Mouse (Mus musculus): Measurements from ENCODE around the gene Btrc. TPM values are rescaled to one million over a fixed set of nuclear protein-coding genes. Genes with fewer than 3 reads are reported as not detected.

Gene Btrc
- total RNA-seq, 4 experiments from 2014 or later = 89.1 to 111 (median 97.8) TPM

DNA sequence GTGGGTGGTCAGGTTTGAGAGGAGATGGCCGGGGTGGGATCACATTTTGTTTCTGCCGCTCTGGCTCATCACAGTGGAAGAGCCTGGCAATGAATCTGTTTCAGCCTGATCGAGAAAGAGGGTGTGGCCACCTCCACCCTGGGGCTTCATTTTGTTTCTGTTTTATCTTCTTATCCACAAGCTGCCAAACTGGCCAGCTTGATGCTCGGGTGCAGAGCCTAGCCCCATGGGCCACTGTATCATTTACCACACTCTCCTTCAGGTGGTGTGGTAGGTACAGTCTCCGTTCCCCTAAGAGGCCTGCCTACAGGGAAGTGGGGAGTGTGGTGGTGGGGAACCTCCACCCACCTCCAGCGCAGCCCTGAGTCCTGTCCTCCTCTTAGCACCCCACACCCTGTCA is 209.5 kb downstream of the Btrc start:
- DNase-seq (ENCODE audit: low spot score in 2 of 2) = no peak

DNA sequence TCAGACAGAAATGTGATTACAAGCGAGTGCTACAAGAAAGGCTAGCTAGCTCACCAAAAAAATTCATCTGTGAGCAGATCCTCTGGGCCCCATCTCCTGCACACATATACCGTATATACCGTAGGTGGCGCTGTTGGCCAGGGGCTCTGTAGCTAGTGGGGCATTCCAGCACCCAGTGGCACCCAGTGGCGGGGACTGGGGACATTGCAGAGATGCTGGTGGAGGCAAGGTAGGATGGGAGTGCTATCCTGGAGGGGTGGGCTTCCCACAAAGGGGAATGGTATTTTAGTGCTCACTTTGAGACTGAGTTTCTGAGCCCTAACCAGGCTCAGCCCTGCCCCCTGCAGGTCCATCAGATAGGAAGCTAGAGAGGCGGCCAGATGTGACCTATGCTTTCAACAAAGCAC is 210.3 kb downstream of the Btrc start:
- DNase-seq (ENCODE audit: low spot score in 2 of 2) = peak; percentile 60 to 75

DNA sequence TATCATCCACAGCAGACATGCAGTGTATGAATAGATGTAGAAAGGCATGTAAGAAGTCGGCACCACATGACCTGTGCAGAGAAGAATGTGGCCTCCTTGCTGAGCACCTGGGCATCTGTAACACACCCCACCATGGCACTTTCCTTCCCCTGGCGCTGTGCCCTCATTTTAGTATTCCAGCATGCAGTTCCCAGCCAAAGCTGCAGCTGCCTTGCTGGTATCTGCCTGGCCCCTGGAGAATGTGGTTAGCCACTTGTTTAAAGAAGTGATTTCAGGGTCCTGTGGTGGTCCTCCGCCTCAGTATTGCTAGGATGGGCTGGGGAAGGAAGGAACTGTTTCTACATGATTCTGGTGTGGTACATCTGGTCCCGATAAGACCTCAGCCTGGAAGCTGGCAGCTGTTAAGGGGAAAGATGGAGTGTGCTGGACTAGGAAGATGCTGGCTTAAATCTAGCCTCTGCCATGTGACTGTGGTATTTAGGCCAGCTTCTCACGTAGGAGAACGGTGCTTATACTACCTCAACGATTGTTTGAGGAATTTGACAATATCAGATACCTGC is 210.9 kb downstream of the Btrc start:
- no peak for DNase-seq (ENCODE audit: low spot score in 2 of 2)

DNA sequence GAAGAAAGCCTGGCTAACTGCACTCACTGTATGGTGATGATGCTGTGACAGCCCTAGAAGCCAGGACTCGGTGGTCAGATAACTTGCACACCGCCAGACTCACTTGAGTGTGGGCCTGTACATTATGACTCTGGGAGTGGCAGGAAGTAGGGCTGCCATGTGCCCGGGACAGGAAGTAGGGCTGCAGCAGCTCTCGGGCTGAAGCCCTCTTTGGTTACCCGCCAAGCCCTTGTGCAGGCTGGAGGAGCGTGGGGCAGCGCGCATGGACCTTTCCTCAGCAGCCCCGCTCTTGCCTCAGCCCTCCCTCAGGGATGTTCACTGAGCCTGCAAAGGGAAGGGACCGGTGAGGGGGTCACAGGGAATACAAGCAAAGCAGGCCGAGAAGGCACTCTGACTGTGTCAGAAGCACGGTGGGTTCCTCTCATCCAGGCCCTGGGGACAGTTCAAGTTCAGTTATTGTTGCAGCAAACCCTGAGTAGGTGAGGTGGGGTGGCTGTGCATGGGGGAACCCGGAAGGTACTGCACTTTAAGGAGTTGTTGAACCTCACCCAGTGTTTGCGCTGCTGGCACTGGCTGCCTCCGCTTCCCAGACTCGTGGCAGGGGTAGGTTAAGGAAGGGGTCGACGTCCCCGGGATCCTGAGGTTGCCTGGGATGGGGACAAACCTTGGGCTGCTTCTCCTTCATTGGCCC is 211.6 kb downstream of the Btrc start:
- no peak for DNase-seq (ENCODE audit: low spot score in 2 of 2)

DNA sequence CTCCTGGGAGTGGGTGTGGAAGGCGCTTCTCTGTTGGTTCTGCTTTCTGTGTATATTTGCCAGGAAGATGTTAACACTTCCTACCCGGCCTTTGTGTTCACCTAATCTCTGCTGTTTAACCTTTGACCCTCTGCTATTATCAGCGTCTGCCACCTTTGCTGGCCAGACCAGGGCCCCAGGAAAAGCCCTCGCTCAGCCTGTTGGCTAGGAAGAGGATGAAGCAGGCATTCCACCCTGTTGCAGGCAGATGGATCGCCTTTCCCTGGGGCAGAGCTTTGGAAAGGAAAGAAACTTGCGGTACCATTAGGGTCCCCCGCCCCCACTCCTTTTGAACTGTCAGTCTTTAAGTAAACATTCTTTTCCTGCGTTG is 212.1 kb downstream of the Btrc start:
- DNase-seq (ENCODE audit: low spot score in 2 of 2) = no peak

DNA sequence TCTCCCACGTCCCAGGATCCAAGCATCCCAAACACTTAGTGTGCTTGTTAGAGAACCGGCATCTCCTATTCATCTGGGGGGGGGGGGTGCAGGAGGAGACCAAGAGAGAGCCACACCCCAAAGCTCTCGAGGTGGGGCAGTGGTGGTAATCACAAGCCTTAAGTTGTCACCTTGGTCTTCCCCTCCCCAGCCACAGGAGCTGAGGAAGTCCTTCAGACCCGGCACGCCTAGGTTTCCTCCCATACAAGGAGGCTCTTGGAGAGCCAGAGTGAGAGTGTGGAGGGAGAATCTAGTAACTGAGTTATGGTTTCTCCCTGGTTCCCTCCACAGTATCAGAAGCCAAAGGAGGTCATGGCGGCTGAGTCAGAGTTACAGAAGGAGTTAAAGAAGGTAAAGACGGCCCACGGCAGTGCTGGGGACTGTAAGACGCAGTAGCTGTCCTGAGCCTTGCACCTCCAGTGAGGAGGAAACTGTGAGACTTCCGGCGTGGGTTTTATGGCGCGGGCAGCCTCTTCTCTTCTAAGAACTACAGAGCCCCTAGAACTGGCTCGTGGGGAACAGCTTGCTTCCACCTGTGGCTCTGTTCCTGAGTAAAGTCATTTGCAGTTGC is 213.7 kb downstream of the Btrc start:
- no peak for DNase-seq (ENCODE audit: low spot score in 2 of 2)

DNA sequence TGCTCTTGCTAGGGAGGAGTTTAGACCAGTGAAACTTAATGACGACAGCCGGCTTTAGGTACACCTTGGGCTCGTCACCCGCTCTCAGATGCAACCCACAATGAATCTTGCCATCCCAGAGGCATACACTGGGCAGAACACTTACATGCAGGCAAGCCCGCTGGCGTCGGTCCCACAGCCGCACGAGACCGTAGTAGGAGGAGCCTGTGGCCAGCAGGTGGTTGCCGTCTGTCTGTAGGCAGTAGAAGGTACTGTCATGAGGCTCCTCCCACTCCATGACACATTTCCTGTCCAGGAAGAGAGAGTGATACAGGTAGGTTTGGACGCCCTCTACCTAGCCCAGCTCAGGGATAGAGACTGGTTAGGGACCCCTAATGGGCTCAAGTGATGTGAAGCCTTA is 215.4 kb downstream of the Btrc start:
- no peak for DNase-seq (ENCODE audit: low spot score in 2 of 2)

DNA sequence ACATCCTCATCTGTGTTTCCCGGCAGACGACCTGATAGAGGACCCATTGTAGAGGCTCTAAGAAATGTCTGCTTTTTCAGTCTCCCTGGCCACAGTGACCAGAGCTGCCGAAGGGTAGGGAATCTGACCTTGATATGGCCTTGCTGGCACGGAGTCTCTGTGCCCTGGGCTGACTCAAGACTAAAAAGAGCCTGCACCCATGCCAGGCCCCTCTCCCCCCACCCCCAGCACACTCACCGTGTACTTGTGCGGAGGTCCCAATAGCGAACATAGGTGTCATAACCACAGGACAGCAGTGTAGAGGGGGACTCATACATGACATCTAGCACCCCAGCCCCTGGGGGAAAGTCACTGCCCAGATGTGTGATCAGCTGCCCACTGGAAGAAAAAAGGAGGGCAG is 215.9 kb downstream of the Btrc start:
- no peak for DNase-seq (ENCODE audit: low spot score in 2 of 2)

Other genes starting within 250 kb of the Btrc start
- gene Tlx1, start 213.1 kb upstream of the Btrc start, total RNA-seq (2022) = not detected
- gene Lbx1, start 127.9 kb upstream of the Btrc start, total RNA-seq (2022) = not detected
- gene Poll, start 196.8 kb downstream of the Btrc start, total RNA-seq (2022) = 1 to 10 TPM; 8.9 to 9.9 (median 9.4) TPM
- 10 to 100 TPM; 50.7 to 66.2 (median 63.5) TPM for gene Gm17018, start 196.9 kb downstream of the Btrc start, total RNA-seq (2022)

Data from layer of hippocampus, adult 8-10 months (tissue).